Mouse (Mus musculus) 3134 (cell line): Measurements from ENCODE around the gene Top2a.

Experiments
- DNase-seq: peaks from one replicate; pipeline ENCODE4 v3.0.0-alpha.2; 2011; ENCODE audit warnings: low spot score; ENCODE audit not compliant: insufficient read length; ENCODE audit errors: extremely low read depth

Top2a gene

GRCm38 (mm10) chr11:98965416-98966077 lies 58.4 kb downstream of the Top2a start:
- no peak for DNase-seq

GRCm38 (mm10) chr11:98964616-98965415 lies 59.2 kb downstream of the Top2a start:
- DNase-seq: no peak

GRCm38 (mm10) chr11:98964201-98964615 lies 59.8 kb downstream of the Top2a start:
- DNase-seq: no peak

GRCm38 (mm10) chr11:98963191-98964021 lies 60.6 kb downstream of the Top2a start:
- DNase-seq: peak; percentile 91

- DNase-seq: no peak
Measured at GRCm38 (mm10) chr11:98962421-98963095, 61.4 kb downstream of the Top2a start.

GRCm38 (mm10) chr11:98961766-98962165 lies 62.2 kb downstream of the Top2a start:
- DNase-seq: no peak

GRCm38 (mm10) chr11:98961051-98961592 lies 62.9 kb downstream of the Top2a start:
- peak; percentile 58 for DNase-seq

GRCm38 (mm10) chr11:98960313-98960906 lies 63.6 kb downstream of the Top2a start:
- DNase-seq: peak; percentile 73

GRCm38 (mm10) chr11:98959437-98960312 lies 64.3 kb downstream of the Top2a start:
- peak; percentile 88 for DNase-seq

GRCm38 (mm10) chr11:98956340-98956739 lies 67.6 kb downstream of the Top2a start:
- no peak for DNase-seq

- no peak for DNase-seq
Measured at GRCm38 (mm10) chr11:98955707-98956235, 68.2 kb downstream of the Top2a start.

- no peak for DNase-seq
Measured at GRCm38 (mm10) chr11:98954801-98955706, 68.9 kb downstream of the Top2a start.

- no peak for DNase-seq
Measured at GRCm38 (mm10) chr11:98954373-98954772, 69.6 kb downstream of the Top2a start.

- DNase-seq: no peak
Measured at GRCm38 (mm10) chr11:98953835-98954320, 70.1 kb downstream of the Top2a start.

- DNase-seq: no peak
Measured at GRCm38 (mm10) chr11:98953361-98953760, 70.6 kb downstream of the Top2a start.

- DNase-seq: no peak
Measured at GRCm38 (mm10) chr11:98952736-98953135, 71.3 kb downstream of the Top2a start.

GRCm38 (mm10) chr11:98952111-98952510 lies 71.9 kb downstream of the Top2a start:
- DNase-seq: no peak
